In the genomic region with DNA sequence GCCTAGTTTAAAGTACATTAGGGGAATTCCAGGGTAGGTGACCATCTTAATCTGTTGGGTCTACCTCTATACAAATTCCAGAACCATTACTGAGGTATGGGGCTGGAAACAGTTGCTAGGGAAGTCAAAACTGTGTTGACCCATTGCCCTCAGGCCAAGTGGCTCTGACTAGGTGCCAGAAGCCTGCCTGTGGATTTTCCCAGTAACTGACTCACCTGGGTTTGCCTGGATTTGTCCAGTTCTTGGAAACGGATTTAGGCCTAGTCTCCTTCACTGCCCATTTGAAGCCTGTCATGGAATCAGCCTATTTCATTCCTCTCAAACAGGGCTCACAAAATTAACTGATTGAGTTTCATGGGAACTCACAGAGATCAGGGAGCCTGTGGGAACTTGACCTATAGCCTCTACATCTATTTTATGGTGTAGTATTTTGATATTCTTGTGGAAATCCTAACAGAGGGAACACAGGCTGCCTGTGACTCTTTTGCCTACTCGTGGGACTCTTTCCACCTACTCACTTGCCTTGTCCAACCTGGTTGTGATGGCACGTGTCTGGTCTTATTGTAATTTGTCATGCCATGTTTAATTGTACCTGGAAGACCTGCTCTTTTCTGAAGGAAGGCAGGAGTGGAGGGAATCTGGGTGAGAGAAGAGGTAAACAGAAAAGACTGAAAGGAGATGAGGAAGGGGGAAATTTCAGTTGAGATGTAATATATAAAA, we compare ENCODE assay signal across 27 mouse cellular contexts. TPM values are rescaled to one million over a fixed set of nuclear protein-coding genes. Genes with fewer than 3 reads are reported as not detected.
"Had no signal": no experiment of that assay in that cellular context is flagged by ENCODE, and none has a peak within 500 bp of the region (broad histone marks: within the 10 kb centered on the region; RNA-seq: fewer than 3 reads in every experiment).

No protein-coding gene starts in this region.

RNA-seq across cellular contexts. Expression of gene Prl2c3, which starts 9.1 kb away (rescaled TPM):
- total RNA-seq: gastrocnemius, adult 2 months; gastrocnemius, postnatal 10 days; gastrocnemius, postnatal 25 days; gastrocnemius, postnatal 4 days; granulocyte monocyte progenitor cell, adult 5-6 weeks; heart, adult 2 months; heart, postnatal 10 days; heart, postnatal 25 days; heart, postnatal 4 days; hindbrain, postnatal 0 days; layer of hippocampus, adult 2 months; layer of hippocampus, postnatal 10 days; layer of hippocampus, postnatal 25 days; left cerebral cortex, adult 2 months; left cerebral cortex, postnatal 14 days; left cerebral cortex, postnatal 36 days had no signal
- polyA plus RNA-seq: heart, adult 2 months; heart, embryonic 14.5 days; heart, embryonic 16.5 days; hindbrain, embryonic 12.5 days; hindbrain, embryonic 15.5 days; hindbrain, postnatal 0 days; intestine, embryonic 14.5 days; intestine, embryonic 16.5 days; kidney, adult 2 months; limb, embryonic 10.5 days; limb, embryonic 12.5 days; liver, embryonic 11.5 days; liver, embryonic 13.5 days had no signal
